Mouse (Mus musculus) myocyte (in vitro differentiated cells): ENCODE measurements around the gene Wdfy4.

Experiments
- CEBPB ChIP-seq: IDR thresholded peaks from 2 replicates; pipeline ENCODE4 v1.6.1; 2011; ENCODE audit warnings: mild to moderate bottlenecking, moderate library complexity; ENCODE audit not compliant: poor library complexity, insufficient read depth, severe bottlenecking
- E2F4 ChIP-seq: IDR thresholded peaks from one replicate; pipeline ENCODE4 v1.6.1; 2011; ENCODE audit warnings: mild to moderate bottlenecking, control low read depth, moderate library complexity; ENCODE audit not compliant: insufficient read depth
- MAX ChIP-seq: IDR thresholded peaks from one replicate; pipeline ENCODE4 v1.6.1; 2011; ENCODE audit warnings: low read depth, mild to moderate bottlenecking, control low read depth
- MYOG ChIP-seq, 3 experiments: IDR thresholded peaks; one replicate each; pipeline ENCODE4 v1.6.1; 2011; ENCODE audit warnings: control low read depth in 2 of 3, low read depth in 2 of 3, mild to moderate bottlenecking in 2 of 3; ENCODE audit not compliant: insufficient read length in 2 of 3, control insufficient read depth in 1 of 3, insufficient read depth in 1 of 3
- POLR2A ChIP-seq: IDR thresholded peaks from one replicate; pipeline ENCODE4 v1.6.1; 2011; ENCODE audit warnings: low read depth, mild to moderate bottlenecking, control low read depth, moderate library complexity; ENCODE audit not compliant: insufficient read length
- POLR2AphosphoS2 ChIP-seq: IDR thresholded peaks from one replicate; pipeline ENCODE4 v1.6.1; 2011; ENCODE audit warnings: low read depth, control low read depth; ENCODE audit not compliant: insufficient read length
- REST ChIP-seq: IDR thresholded peaks from one replicate; pipeline ENCODE4 v1.6.1; 2011; ENCODE audit warnings: mild to moderate bottlenecking, control low read depth, moderate library complexity; ENCODE audit not compliant: insufficient read depth, insufficient read length
- TCF12 ChIP-seq: IDR thresholded peaks from one replicate; pipeline ENCODE4 v1.6.1; 2011; ENCODE audit warnings: mild to moderate bottlenecking, control low read depth; ENCODE audit not compliant: poor library complexity, insufficient read depth, severe bottlenecking
- USF1 ChIP-seq: IDR thresholded peaks from one replicate; pipeline ENCODE4 v1.6.1; 2011; ENCODE audit warnings: low read depth, mild to moderate bottlenecking, control low read depth, moderate library complexity

- TF ChIP-seq E2F4 = no peak
- TF ChIP-seq MAX = no peak
- TF ChIP-seq POLR2A = no peak
- no peak for TF ChIP-seq TCF12
- no peak for TF ChIP-seq CEBPB
- TF ChIP-seq REST = no peak
- no peak for TF ChIP-seq USF1
- TF ChIP-seq POLR2AphosphoS2 = no peak
- no peak for TF ChIP-seq MYOG (IDR thresholded peaks at IDR 0.05; ENCODE audit: control insufficient read depth in 1 of 3, insufficient read depth in 1 of 3, insufficient read length in 2 of 3, low read depth in 2 of 3)
Measured at GRCm38 (mm10) chr14:33007638-33008037, 177.7 kb downstream of the Wdfy4 start.
